Mouse (Mus musculus): ENCODE measurements around the gene Myo1a. TPM values are rescaled to one million over a fixed set of nuclear protein-coding genes. Genes with fewer than 3 reads are reported as not detected.
"Not testable (repeated sequence)": the region's sequence is repeated elsewhere in the genome, so short reads cannot be mapped to it uniquely, and the experiment has no call there.

The Myo1a gene
- 0.08 TPM in 2 replicates for polyA plus RNA-seq (2015; fragmentation: Nextera tagmentation; extraction: Ambion mirVana)

- WGBS = 50% methylated on average over 2 of the region's 2 CpGs
- H3K9me3 ChIP-seq (ENCODE audit: low read length) = no peaks in the 10 kb centered on the region
- no peak for DNase-seq (ENCODE audit: low spot score)
- ATAC-seq = no peak
- H3K36me3 ChIP-seq (ENCODE audit: insufficient read depth, low read length) = no peaks in the 10 kb centered on the region
- H3K4me1 ChIP-seq (ENCODE audit: insufficient read depth, low read depth, low read length) = no peaks in the 10 kb centered on the region
- TF ChIP-seq EP300 (IDR thresholded peaks at IDR 0.05) (no peak), CTCF (IDR thresholded peaks at IDR 0.05) (peak; percentile 10; the same call in 1 of the 2 replicates)
- no peak within 1 kb of the TSS for H3K27ac ChIP-seq (ENCODE audit: low read length)
- H3K9ac ChIP-seq (replicated peaks; ENCODE audit: low read depth) = no peak within 1 kb of the TSS
- H3K4me3 ChIP-seq (ENCODE audit: low read depth, low read length) = no peak within 1 kb of the TSS
- H3K27me3 ChIP-seq (replicated peaks; ENCODE audit: insufficient read depth, low read length) = no peaks in the 10 kb centered on the region
- H3K4me2 ChIP-seq (replicated peaks; ENCODE audit: low read depth, low read length) = no peak within 1 kb of the TSS
Measured at GRCm38 (mm10) chr10:127704766-127705220, at the start of gene Myo1a. TSS of gene Myo1a (plus strand) at chr10:127705170.

DNA sequence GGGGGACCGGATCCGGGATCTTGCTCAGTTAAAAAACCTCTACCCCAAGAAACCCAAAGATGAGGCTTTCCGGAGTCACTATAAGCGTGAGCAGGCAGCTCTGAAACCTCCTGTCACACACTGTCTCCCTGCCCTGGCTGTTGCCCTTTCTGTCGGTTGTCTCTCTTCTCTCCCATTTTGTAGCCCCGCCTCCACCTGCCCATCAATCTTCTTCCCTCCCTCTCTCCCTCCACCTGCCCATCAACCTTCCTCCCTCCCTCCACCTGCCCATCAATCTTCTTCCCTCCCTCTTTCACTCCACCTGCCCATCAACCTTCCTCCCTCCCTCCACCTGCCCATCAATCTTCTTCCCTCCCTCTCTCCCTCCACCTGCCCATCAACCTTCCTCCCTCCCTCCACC, 47.4 kb upstream of the Myo1a start:
- DNase-seq (ENCODE audit: low spot score); H3K27ac ChIP-seq (ENCODE audit: low read length); H3K4me2 ChIP-seq (replicated peaks; ENCODE audit: low read depth, low read length); H3K4me3 ChIP-seq (ENCODE audit: low read depth, low read length); H3K9ac ChIP-seq (replicated peaks; ENCODE audit: low read depth); H3K27me3 ChIP-seq (replicated peaks; ENCODE audit: insufficient read depth, low read length); ATAC-seq; H3K9me3 ChIP-seq (ENCODE audit: low read length): not testable (repeated sequence)
- 60% methylated on average over 6 of the region's 6 CpGs for WGBS
- H3K4me1 ChIP-seq (ENCODE audit: insufficient read depth, low read depth, low read length) = peaks cover 12% of the 10 kb centered on the region
- peaks cover 30% of the 10 kb centered on the region for H3K36me3 ChIP-seq (ENCODE audit: insufficient read depth, low read length)

GRCm38 (mm10) chr10:127658076-127658475, 46.9 kb upstream of the Myo1a start:
- Histone ChIP-seq H3K9ac (replicated peaks; ENCODE audit: low read depth) (no peak overlapping the region), H3K9me3 (ENCODE audit: low read length) (no peaks in the 10 kb centered on the region), H3K4me2 (replicated peaks; ENCODE audit: low read depth, low read length) (no peak overlapping the region), H3K4me3 (ENCODE audit: low read depth, low read length) (no peak overlapping the region), H3K4me1 (ENCODE audit: insufficient read depth, low read depth, low read length) (peaks cover 17% of the 10 kb centered on the region), H3K36me3 (ENCODE audit: insufficient read depth, low read length) (peaks cover 30% of the 10 kb centered on the region), H3K27ac (ENCODE audit: low read length) (no peak overlapping the region), H3K27me3 (replicated peaks; ENCODE audit: insufficient read depth, low read length) (no peaks in the 10 kb centered on the region)
- TF ChIP-seq EP300 (IDR thresholded peaks at IDR 0.05) (no peak), CTCF (IDR thresholded peaks at IDR 0.05) (no peak)
- ATAC-seq = no peak
- 24% methylated on average over 6 of the region's 6 CpGs for WGBS
- peak; percentile 57 for DNase-seq (ENCODE audit: low spot score)

DNA sequence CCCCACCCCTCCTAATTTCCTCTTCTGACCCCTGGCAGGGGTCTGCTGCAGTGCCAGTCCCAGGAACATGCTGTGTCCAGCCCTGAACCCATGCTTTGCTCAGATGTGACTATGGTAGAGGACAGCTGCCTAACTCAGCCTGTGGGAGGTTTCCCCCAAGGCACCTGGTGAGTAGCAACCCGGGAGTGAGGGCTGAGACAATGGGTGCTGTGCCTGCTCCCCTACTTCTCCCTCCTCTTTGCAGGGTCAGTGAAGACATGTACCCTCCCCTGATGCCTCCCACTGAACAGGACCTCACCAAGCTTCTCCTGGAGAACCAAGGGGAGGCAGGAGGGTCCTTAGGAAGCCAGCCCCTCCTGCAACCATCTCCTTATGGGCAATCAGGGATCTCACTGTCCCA, 45.4 kb upstream of the Myo1a start:
- DNase-seq (ENCODE audit: low spot score) = no peak
- peaks cover 31% of the 10 kb centered on the region for H3K36me3 ChIP-seq (ENCODE audit: insufficient read depth, low read length)
- no peak for TF ChIP-seq CTCF (IDR thresholded peaks at IDR 0.05)
- no peak overlapping the region for H3K4me3 ChIP-seq (ENCODE audit: low read depth, low read length)
- H3K4me1 ChIP-seq (ENCODE audit: insufficient read depth, low read depth, low read length) = peaks cover 24% of the 10 kb centered on the region
- H3K27ac ChIP-seq (ENCODE audit: low read length) = no peak overlapping the region
- no peak overlapping the region for H3K4me2 ChIP-seq (replicated peaks; ENCODE audit: low read depth, low read length)
- no peak for ATAC-seq
- WGBS = 56% methylated on average over 1 of the region's 1 CpGs
- H3K9me3 ChIP-seq (ENCODE audit: low read length) = no peaks in the 10 kb centered on the region
- no peak overlapping the region for H3K9ac ChIP-seq (replicated peaks; ENCODE audit: low read depth)
- H3K27me3 ChIP-seq (replicated peaks; ENCODE audit: insufficient read depth, low read length) = no peaks in the 10 kb centered on the region

DNA sequence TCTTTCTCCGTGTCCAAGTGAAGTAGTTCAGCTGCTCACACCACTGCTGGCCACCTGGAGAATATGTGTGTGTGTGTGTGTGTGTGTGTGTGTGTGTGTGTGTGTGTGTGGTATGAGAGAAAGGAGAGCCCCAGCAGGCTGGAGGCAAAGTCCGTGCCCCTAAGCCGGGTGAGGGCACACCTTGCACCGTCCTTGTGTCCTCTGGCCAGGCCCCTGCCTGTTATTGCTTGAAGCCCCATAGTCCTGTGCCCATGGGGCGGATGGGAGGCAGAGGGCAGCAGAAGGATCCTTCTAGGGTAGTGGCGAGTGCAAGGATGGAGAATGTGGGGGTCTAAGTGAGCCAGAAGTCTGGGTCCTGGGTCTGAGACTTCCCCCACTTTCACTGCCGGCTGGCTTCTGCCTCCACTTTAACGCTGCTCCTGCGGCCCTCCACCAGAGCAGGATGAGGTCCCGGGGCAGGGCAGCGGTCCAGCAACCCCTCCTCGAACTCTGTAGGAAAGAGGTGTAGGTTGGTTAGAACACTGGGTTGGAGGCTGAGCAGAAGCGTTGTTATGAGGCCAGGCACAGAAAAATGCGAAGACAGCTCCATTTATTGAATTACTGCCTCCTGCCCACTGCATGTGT, 43.6 kb upstream of the Myo1a start:
- TF ChIP-seq EP300 (IDR thresholded peaks at IDR 0.05) (no peak), CTCF (IDR thresholded peaks at IDR 0.05) (no peak)
- Histone ChIP-seq H3K4me3 (ENCODE audit: low read depth, low read length) (0 out of 2 replicates have a peak overlapping the region, but pooled peaks have one; percentile 12), H3K27me3 (replicated peaks; ENCODE audit: insufficient read depth, low read length) (no peaks in the 10 kb centered on the region), H3K36me3 (ENCODE audit: insufficient read depth, low read length) (peaks cover 22% of the 10 kb centered on the region), H3K9ac (replicated peaks; ENCODE audit: low read depth) (peak overlapping the region; percentile 19; the same call in 1 of the 2 replicates), H3K27ac (ENCODE audit: low read length) (peak overlapping the region; percentile 73), H3K4me2 (replicated peaks; ENCODE audit: low read depth, low read length) (peak overlapping the region; percentile 58), H3K4me1 (ENCODE audit: insufficient read depth, low read depth, low read length) (peaks cover 34% of the 10 kb centered on the region), H3K9me3 (ENCODE audit: low read length) (no peaks in the 10 kb centered on the region)
- ATAC-seq (no peak), DNase-seq (ENCODE audit: low spot score) (no peak)
- 23% methylated on average over 12 of the region's 14 CpGs for WGBS

DNA sequence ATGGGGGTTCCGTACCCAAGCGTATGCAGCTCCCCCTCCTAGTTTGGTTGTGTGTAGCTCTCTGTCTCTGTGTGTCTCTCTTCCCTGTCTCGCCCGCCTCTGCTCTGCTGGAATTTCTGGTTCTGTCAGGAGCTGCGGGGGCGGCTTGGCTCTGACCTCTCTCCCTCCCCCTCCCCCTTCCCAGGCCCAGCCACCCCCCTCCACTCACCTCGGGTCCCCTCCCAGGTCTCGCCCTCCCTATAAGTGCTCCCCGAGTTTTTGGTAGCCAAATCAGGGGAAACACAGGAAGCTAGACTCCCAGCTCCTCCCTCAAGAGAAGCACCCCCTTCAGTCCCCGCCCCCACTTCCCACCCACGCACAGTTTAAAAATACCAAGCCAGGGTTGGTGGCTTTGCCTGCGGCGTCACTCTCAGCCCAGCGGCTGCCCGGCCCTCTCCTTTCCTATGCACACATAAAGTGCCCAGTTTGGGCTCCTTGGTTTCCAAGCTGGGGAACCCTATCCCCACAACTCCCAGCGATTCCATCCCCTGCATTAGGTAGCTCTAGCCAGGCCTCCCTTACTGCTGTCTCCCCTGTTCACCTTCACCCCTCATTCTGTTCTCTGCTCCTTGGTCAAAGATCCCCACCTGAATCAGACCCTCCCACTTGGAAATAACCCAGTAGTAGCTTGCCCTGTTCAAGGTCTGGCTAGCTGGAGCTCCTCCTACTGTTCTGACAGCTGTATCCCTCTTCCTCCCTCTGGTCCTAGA, 42.9 kb upstream of the Myo1a start:
- H3K9me3 ChIP-seq (ENCODE audit: low read length) = no peaks in the 10 kb centered on the region
- WGBS = 4% methylated on average over 15 of the region's 16 CpGs
- peak overlapping the region; percentile 73 for H3K27ac ChIP-seq (ENCODE audit: low read length)
- ATAC-seq (peak; percentile 53), DNase-seq (ENCODE audit: low spot score) (peak; percentile 88)
- H3K4me1 ChIP-seq (ENCODE audit: insufficient read depth, low read depth, low read length) = peaks cover 34% of the 10 kb centered on the region
- H3K4me2 ChIP-seq (replicated peaks; ENCODE audit: low read depth, low read length) = peak overlapping the region; percentile 58
- no peak for TF ChIP-seq CTCF (IDR thresholded peaks at IDR 0.05)
- TF ChIP-seq EP300 (IDR thresholded peaks at IDR 0.05) = 0 out of 2 replicates have a peak, but pooled peaks have one; percentile 14
- 0 out of 2 replicates have a peak overlapping the region, but pooled peaks have one; percentile 12 for H3K4me3 ChIP-seq (ENCODE audit: low read depth, low read length)
- H3K27me3 ChIP-seq (replicated peaks; ENCODE audit: insufficient read depth, low read length) = no peaks in the 10 kb centered on the region
- peak overlapping the region; percentile 19; the same call in 1 of the 2 replicates for H3K9ac ChIP-seq (replicated peaks; ENCODE audit: low read depth)
- H3K36me3 ChIP-seq (ENCODE audit: insufficient read depth, low read length) = peaks cover 18% of the 10 kb centered on the region
